Mouse (Mus musculus) brown adipose tissue, adult 24 weeks (tissue): Measurements from ENCODE around the gene Pakap. TPM values are rescaled to one million over a fixed set of nuclear protein-coding genes. Genes with fewer than 3 reads are reported as not detected.

Experiments used
- H3K27ac ChIP-seq: fragments of 200-500 bp; replicated peaks from 2 replicates; pipeline ENCODE4 v1.5.1; 2012; ENCODE audit warnings: low read depth, mild to moderate bottlenecking, low read length
- H3K4me1 ChIP-seq: fragments of 200-500 bp; 2 replicates; pipeline ENCODE4 v1.6.1; 2012; ENCODE audit warnings: low read length, mixed read lengths; ENCODE audit not compliant: control insufficient read depth, insufficient read depth, insufficient read length
- H3K4me3 ChIP-seq: fragments of 200-500 bp; 2 replicates; pipeline ENCODE4 v1.5.1; 2012; ENCODE audit warnings: low read depth, mild to moderate bottlenecking, low read length, moderate library complexity; ENCODE audit not compliant: insufficient read depth
- polyA plus RNA-seq: library from polyadenylated mRNA; stranded (reverse); fragments of >200 nt; gene quantifications from 2 replicates; pipeline ENCODE4 v1.2.4, GENCODE M21; 2012; ENCODE audit not compliant: missing spikeins, insufficient read depth, insufficient read length

The Pakap gene
- polyA plus RNA-seq, 1 experiment: 30.1 TPM

DNA sequence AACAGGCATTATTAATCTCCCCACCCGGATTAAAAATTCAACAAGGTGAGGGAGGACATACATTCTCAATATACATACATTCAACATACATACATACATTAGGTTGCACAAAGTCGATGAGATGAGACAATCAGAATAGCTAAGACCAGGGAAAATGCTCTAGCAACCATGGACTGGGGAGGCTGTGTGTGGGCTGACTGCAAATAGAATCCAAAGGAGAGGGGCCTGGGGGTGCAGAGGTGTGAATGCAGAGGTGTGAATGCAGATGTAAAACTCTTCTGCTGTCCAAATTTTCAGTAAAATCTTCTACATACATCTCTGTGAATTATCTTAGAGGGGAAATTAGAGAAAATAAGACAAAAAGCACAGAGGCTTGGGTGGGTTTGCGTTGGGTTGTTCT, 119.6 kb downstream of the Pakap start:
- H3K27ac ChIP-seq: peak overlapping the region; percentile 77
- H3K4me1 ChIP-seq: peaks cover 12% of the 10 kb centered on the region
- no peak overlapping the region for H3K4me3 ChIP-seq

- H3K27ac ChIP-seq: peak overlapping the region; percentile 77
- peaks cover 12% of the 10 kb centered on the region for H3K4me1 ChIP-seq
- H3K4me3 ChIP-seq: no peak overlapping the region
These were observed 120.2 kb downstream of the Pakap start for GRCm38 (mm10) chr4:57688131-57688530.

DNA sequence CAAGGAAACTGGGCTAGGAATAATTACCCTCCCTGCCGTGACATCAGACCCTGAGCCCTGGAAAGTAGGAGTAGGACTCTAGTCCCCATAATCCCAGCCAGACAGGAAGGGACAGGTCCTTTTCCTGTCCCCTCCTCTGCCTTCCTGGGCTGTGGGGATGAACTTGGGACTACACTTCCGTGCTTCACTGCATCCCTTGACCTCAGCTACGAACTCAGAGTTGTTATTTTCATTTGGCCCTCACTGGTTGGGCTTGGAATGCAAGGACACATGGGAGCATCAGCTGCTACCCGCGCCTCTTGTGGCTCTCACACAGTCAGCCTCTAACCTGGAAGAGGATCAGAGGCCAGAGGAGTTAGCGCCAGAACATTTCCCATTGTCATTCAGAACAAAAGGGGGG, 122.0 kb downstream of the Pakap start:
- no peak overlapping the region for H3K4me3 ChIP-seq
- H3K4me1 ChIP-seq: peaks cover 21% of the 10 kb centered on the region
- H3K27ac ChIP-seq: peak overlapping the region; percentile 77

DNA sequence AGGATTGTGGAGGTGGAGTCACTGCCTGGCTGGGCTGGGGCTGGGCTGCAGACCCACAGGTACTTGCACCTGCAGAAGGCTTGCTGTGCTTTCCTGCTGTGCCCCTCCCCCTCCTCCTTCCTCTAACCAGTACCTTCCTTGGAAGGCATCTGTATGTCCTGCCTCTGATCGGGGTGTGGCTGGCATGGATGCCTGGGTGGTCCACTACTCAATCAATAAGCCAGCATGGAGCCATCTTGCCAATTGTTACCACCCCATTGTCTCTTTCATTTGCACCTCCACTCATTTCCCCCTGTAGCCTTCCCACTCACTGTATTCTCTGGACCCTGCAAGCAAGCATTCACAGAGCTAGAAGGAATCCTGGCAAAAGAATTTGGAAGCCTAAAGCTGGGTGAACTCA, 122.8 kb downstream of the Pakap start:
- Histone ChIP-seq H3K4me1 (peaks cover 21% of the 10 kb centered on the region), H3K4me3 (no peak overlapping the region), H3K27ac (peak overlapping the region; percentile 77)

GRCm38 (mm10) chr4:57694356-57695136, 126.6 kb downstream of the Pakap start:
- Histone ChIP-seq H3K4me3 (no peak overlapping the region), H3K27ac (peak overlapping the region; percentile 95), H3K4me1 (peaks cover 14% of the 10 kb centered on the region)

DNA sequence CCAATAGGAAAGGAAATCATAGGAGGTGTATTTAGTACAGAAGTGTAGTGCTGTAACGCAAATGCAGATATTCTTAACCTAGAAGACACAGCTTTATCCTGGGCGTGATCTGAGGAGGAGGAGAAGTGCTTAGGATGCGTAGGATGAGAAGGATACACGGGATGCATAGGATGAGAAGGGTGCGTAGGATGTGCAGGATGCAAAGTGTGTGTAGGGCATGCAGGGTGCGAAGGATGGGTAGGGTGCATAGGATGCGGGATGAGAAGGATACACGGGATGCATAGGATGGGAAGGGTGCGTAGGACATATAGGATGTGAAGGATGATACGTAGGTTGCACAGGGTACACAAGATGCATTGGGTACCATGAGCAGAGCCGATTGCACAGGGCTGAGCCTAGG, 129.0 kb downstream of the Pakap start:
- Histone ChIP-seq H3K4me3 (no peak overlapping the region), H3K27ac (no peak overlapping the region), H3K4me1 (peaks cover 9% of the 10 kb centered on the region; the same call in 1 of the 2 replicates)

DNA sequence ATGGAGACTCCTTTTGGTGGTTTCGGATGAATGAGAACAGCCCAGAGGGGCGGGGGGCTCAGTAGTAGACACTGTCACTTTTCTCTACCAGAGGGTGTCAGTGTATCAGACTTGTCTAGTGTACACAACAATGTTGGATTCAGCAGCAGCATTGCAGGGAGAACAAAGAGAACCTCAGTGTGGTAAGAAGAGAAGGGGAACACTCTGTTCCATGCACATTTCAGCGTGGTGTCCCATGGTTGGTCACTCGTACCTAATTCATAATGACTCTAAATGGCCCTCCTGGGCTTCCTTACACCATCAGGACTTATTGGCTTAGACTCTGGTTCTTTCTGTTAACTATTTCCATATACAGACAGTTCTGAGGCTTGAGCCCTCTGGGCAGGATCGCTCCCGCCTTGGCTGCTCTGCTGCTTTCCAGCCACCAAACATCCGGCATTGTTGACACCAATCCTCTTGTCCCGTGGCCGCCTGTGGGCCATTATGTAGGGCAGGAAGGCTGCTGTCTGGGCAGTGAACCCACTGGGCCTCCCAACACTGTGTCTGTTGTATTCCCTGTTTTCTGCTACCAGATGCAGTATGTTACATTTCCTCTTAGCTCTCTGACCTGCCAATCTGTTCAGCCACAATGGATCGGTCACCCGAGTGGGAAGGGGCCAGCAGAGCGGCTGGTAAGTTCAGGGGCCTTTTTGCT, 130.1 kb downstream of the Pakap start:
- H3K4me3 ChIP-seq: no peak overlapping the region
- peaks cover 9% of the 10 kb centered on the region; the same call in 1 of the 2 replicates for H3K4me1 ChIP-seq
- H3K27ac ChIP-seq: no peak overlapping the region

GRCm38 (mm10) chr4:57701576-57701975, 133.6 kb downstream of the Pakap start:
- Histone ChIP-seq H3K4me3 (no peak overlapping the region), H3K4me1 (no peaks in the 10 kb centered on the region), H3K27ac (no peak overlapping the region)

DNA sequence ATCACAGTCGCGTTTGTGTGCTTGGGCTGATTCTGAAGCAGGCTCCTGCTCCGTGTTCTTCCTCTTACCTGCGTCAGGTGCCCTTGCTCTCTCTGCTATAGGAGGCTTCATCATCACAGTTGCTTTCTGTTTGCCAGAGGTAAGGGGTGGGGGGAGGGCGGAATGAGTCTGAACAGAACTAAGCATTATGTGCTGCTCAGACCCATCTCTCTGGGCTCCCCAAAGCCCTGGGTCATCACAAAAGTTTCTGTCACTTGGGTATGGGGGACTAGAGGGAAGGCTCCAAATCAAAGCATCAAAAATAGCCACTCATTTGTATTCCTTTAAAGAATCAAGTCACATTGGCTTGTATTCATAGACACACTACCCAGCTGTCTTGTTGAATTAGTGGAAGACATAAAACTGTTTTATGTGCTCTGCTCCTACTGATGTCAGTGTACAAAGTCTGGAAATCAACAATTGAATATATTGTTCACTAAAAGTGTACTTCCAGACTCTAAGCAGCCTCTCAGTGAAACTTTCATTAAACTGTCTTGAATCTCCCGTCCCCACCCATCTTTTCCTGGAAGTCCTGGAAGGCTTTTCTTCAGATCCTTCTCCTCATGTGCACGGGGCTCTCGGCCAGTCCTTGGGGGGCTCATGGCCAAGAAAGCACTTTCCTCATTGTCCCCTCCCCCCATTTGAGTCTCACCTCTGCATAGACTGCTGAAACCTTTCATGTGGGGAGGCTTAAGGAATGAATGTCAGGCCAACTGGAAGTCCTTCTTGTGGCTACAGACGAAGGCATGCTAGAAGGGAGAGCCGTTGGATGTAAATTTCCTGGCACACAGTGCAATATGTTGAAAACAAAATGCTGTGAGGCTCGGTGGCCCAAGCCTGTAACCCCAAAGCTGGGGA, 135.8 kb downstream of the Pakap start:
- no peak overlapping the region for H3K4me3 ChIP-seq
- no peaks in the 10 kb centered on the region for H3K4me1 ChIP-seq
- H3K27ac ChIP-seq: no peak overlapping the region

DNA sequence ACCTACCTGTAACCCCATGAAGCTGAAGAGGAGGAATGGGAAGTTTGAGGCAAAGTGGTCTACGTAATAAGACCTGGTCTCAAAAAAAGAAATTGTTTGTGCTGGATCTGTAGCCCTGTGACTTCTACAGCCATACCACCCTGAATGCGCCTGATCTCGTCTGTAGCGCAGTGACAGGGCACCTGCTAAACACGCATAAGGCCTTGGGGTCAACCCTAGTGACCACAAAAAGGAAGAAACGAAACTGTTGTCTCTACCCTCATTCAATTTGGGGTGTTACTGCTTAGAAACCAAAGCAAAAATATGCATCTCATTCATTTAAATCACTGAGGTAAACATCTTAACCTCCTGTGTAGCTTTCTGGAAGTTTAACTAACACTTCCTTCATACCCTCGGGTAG, 136.6 kb downstream of the Pakap start:
- Histone ChIP-seq H3K4me1 (no peaks in the 10 kb centered on the region), H3K4me3 (no peak overlapping the region), H3K27ac (no peak overlapping the region)

DNA sequence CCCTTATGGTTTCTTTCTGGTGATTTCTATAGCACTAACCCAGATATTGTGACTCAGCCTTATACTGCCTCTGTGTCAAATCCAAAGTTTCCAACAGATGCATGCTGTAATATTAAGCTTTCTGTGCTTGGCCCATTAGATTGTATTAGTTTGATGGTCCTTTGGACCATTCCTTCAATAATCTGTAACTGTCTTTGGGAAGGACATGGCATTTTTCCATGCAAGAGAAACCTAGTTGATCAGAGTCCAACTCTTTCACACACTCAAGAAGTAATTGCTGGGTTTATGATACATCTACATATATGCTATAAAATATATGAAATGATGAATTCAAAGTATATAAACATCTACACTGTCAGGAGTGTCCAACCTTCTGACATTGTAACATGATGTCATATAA, 147.9 kb downstream of the Pakap start:
- peaks cover 6% of the 10 kb centered on the region; the same call in 1 of the 2 replicates for H3K4me1 ChIP-seq
- H3K4me3 ChIP-seq: no peak overlapping the region

GRCm38 (mm10) chr4:57716735-57717134, 148.8 kb downstream of the Pakap start:
- Histone ChIP-seq H3K27ac (no peak overlapping the region), H3K4me3 (no peak overlapping the region)

More for the DNA sequence above, 147.9 kb downstream of the Pakap start:
- H3K27ac ChIP-seq: no peak overlapping the region

DNA sequence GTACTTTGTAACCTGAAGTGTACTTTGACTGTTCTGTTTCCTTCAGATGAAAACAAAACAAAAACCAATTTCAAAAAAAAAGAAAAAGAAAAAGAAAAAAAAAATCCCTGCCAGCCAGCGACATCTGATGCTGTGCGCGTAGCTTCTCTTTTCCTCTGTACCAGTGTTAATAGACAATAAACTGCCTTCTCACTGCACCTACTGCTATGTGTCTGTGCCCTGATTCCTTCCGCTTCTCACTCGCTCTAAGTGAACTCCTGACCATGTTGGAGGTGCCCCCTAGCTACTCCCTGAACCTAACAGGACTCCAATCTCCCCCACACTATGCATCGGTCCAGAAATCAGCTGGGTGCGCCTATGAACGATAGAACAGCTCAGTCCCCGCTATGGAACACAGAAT, 149.4 kb downstream of the Pakap start, which contains the start of gene Akap2:
Akap2 (plus strand) TSS at position 304 of the 400 bp plus-strand sequence.
- Histone ChIP-seq H3K27ac (no peak within 1 kb of the TSS), H3K4me1 (peaks cover 8% of the 10 kb centered on the region; the same call in 1 of the 2 replicates), H3K4me3 (no peak within 1 kb of the TSS)

More at GRCm38 (mm10) chr4:57716735-57717134, 148.8 kb downstream of the Pakap start:
- peaks cover 8% of the 10 kb centered on the region; the same call in 1 of the 2 replicates for H3K4me1 ChIP-seq

GRCm38 (mm10) chr4:57719370-57719769, 151.4 kb downstream of the Pakap start:
- Histone ChIP-seq H3K4me1 (peaks cover 8% of the 10 kb centered on the region; the same call in 1 of the 2 replicates), H3K4me3 (no peak overlapping the region), H3K27ac (no peak overlapping the region)
